Mouse (Mus musculus): Measurements from ENCODE around the gene Tprgl. TPM values are rescaled to one million over a fixed set of nuclear protein-coding genes. Genes with fewer than 3 reads are reported as not detected.

Tprgl gene
- total and polyA plus RNA-seq, 3 experiments, result 47.5 to 67.8 (median 64.5) TPM

GRCm38 (mm10) chr4:154154104-154154503, 6.4 kb downstream of the Tprgl start:
- H3K9me3 ChIP-seq (replicated peaks; ENCODE audit: low read length), result no peaks in the 10 kb centered on the region
- H3K4me1 ChIP-seq (ENCODE audit: control insufficient read depth in 1 of 2, insufficient read depth in 2 of 2), result peaks cover 7 to 26% of the 10 kb centered on the region in 2 experiments
- no peak overlapping the region for H3K4me2 ChIP-seq (ENCODE audit: insufficient read depth, low read depth, poor library complexity, severe bottlenecking)
- DNase-seq (ENCODE audit: extremely low read depth), result no peak
- in situ Hi-C loops (cut with MboI; ENCODE audit: low pct_ligation_motif_present, low pct_unique_long_range_greater_than_20kb, low sequenced_read_pairs) (no loop called here), dilution Hi-C loops (cut with MboI; ENCODE audit: extremely low pct_ligation_motif_present, extremely low pct_unique_long_range_greater_than_20kb, low sequenced_read_pairs) (no loop called here)
- peaks cover 91 to 96% of the 10 kb centered on the region in 2 experiments for H3K36me3 ChIP-seq (replicated peaks in 1 of 2; ENCODE audit: control insufficient read depth in 1 of 2, insufficient read depth in 1 of 2, low read length in 1 of 2)
- no peak overlapping the region for H3K4me3 ChIP-seq (replicated peaks in 1 of 3; ENCODE audit: low read depth in 2 of 3, low read length in 2 of 3, poor library complexity in 1 of 3)
- H3K27me3 ChIP-seq (replicated peaks), result no peaks in the 10 kb centered on the region
- no peak for TF ChIP-seq NRF1 (IDR thresholded peaks at IDR 0.05; ENCODE audit: low read depth, low read length)
- TF ChIP-seq JUN (IDR thresholded peaks at IDR 0.05; ENCODE audit: insufficient read depth, low read depth, low read length), result no peak
- TF ChIP-seq HCFC1 (IDR thresholded peaks at IDR 0.05; ENCODE audit: low read depth, low read length), result no peak
- TF ChIP-seq ZC3H11A (IDR thresholded peaks at IDR 0.05; ENCODE audit: low read depth, low read length), result no peak
- TF ChIP-seq RAD21 (IDR thresholded peaks at IDR 0.05; ENCODE audit: low read depth, low read length), result no peak
- no peak for TF ChIP-seq NELFE (IDR thresholded peaks at IDR 0.05; ENCODE audit: low read depth, low read length)
- no peak for TF ChIP-seq ELF1 (IDR thresholded peaks at IDR 0.05; ENCODE audit: low read depth, low read length)
- no peak for TF ChIP-seq CTCF (conservative IDR thresholded peaks at IDR 0.05 in 1 of 2, IDR thresholded peaks at IDR 0.05 in 1 of 2; ENCODE audit: low read depth in 2 of 2, low read length in 2 of 2)
- TF ChIP-seq MAZ (IDR thresholded peaks at IDR 0.05; ENCODE audit: low read depth, low read length), result no peak
- TF ChIP-seq BHLHE40 (IDR thresholded peaks at IDR 0.05; ENCODE audit: low read depth, low read length), result no peak
- no peak for TF ChIP-seq ETS1 (conservative IDR thresholded peaks at IDR 0.05; ENCODE audit: low read depth, low read length)
- no peaks in the 10 kb centered on the region; the same call in 1 of the 2 replicates for H3K79me2 ChIP-seq (replicated peaks; ENCODE audit: control insufficient read depth, extremely low read depth, insufficient read depth, poor library complexity, severe bottlenecking)
- H3K9ac ChIP-seq (ENCODE audit: insufficient read depth, low read depth), result no peak overlapping the region
- no peak overlapping the region for H3K27ac ChIP-seq (ENCODE audit: insufficient read depth, low read depth)

- in situ Hi-C loops (cut with MboI; ENCODE audit: low pct_ligation_motif_present, low pct_unique_long_range_greater_than_20kb, low sequenced_read_pairs), result loop anchor here (25.0 kb wide), 1 partner anchor 791 kb away; the partner anchor contains the start of gene Tnfrsf14
- dilution Hi-C loops (cut with MboI; ENCODE audit: extremely low pct_ligation_motif_present, extremely low pct_unique_long_range_greater_than_20kb, low sequenced_read_pairs), result no loop called here
- H3K9ac ChIP-seq (ENCODE audit: insufficient read depth, low read depth), result no peak overlapping the region
- H3K4me2 ChIP-seq (ENCODE audit: insufficient read depth, low read depth, poor library complexity, severe bottlenecking), result no peak overlapping the region
- peaks cover 1% of the 10 kb centered on the region for H3K9me3 ChIP-seq (replicated peaks; ENCODE audit: low read length)
- H3K27ac ChIP-seq (ENCODE audit: insufficient read depth, low read depth), result no peak overlapping the region
- H3K79me2 ChIP-seq (replicated peaks; ENCODE audit: control insufficient read depth, extremely low read depth, insufficient read depth, poor library complexity, severe bottlenecking), result peaks cover 31% of the 10 kb centered on the region
- peaks cover 8 to 33% of the 10 kb centered on the region in 2 experiments for H3K4me1 ChIP-seq (ENCODE audit: control insufficient read depth in 1 of 2, insufficient read depth in 2 of 2)
- peaks cover 53 to 66% of the 10 kb centered on the region in 2 experiments for H3K36me3 ChIP-seq (replicated peaks in 1 of 2; ENCODE audit: control insufficient read depth in 1 of 2, insufficient read depth in 1 of 2, low read length in 1 of 2)
- H3K27me3 ChIP-seq (replicated peaks), result peaks cover 5% of the 10 kb centered on the region
- DNase-seq (ENCODE audit: extremely low read depth), result no peak
- no peak for TF ChIP-seq RAD21 (IDR thresholded peaks at IDR 0.05; ENCODE audit: low read depth, low read length)
- TF ChIP-seq POLR2A (IDR thresholded peaks at IDR 0.05; ENCODE audit: low read depth, low read length), result no peak
- no peak overlapping the region for H3K4me3 ChIP-seq (replicated peaks in 1 of 3; ENCODE audit: low read depth in 2 of 3, low read length in 2 of 3, poor library complexity in 1 of 3)
Observed at GRCm38 (mm10) chr4:154146342-154146741, 14.1 kb downstream of the Tprgl start.

GRCm38 (mm10) chr4:154144712-154145111, 15.8 kb downstream of the Tprgl start:
- Histone ChIP-seq H3K4me3 (replicated peaks in 1 of 3; ENCODE audit: low read depth in 2 of 3, low read length in 2 of 3, poor library complexity in 1 of 3) (no peak overlapping the region), H3K36me3 (replicated peaks in 1 of 2; ENCODE audit: control insufficient read depth in 1 of 2, insufficient read depth in 1 of 2, low read length in 1 of 2) (peaks cover 39 to 51% of the 10 kb centered on the region in 2 experiments), H3K27me3 (replicated peaks) (peaks cover 21% of the 10 kb centered on the region), H3K9me3 (replicated peaks; ENCODE audit: low read length) (peaks cover 10% of the 10 kb centered on the region), H3K27ac (ENCODE audit: insufficient read depth, low read depth) (no peak overlapping the region), H3K4me2 (ENCODE audit: insufficient read depth, low read depth, poor library complexity, severe bottlenecking) (no peak overlapping the region), H3K4me1 (ENCODE audit: control insufficient read depth in 1 of 2, insufficient read depth in 2 of 2) (peaks cover 15 to 49% of the 10 kb centered on the region in 2 experiments), H3K9ac (ENCODE audit: insufficient read depth, low read depth) (no peak overlapping the region), H3K79me2 (replicated peaks; ENCODE audit: control insufficient read depth, extremely low read depth, insufficient read depth, poor library complexity, severe bottlenecking) (peaks cover 31% of the 10 kb centered on the region)
- DNase-seq (ENCODE audit: extremely low read depth), result no peak
- dilution Hi-C loops (cut with MboI; ENCODE audit: extremely low pct_ligation_motif_present, extremely low pct_unique_long_range_greater_than_20kb, low sequenced_read_pairs) (no loop called here), in situ Hi-C loops (cut with MboI; ENCODE audit: low pct_ligation_motif_present, low pct_unique_long_range_greater_than_20kb, low sequenced_read_pairs) (loop anchor here (25.0 kb wide), 1 partner anchor 793 kb away; the partner anchor contains the start of gene Tnfrsf14)
- TF ChIP-seq USF2 (conservative IDR thresholded peaks at IDR 0.05; ENCODE audit: low read depth, low read length) (no peak), SIN3A (IDR thresholded peaks at IDR 0.05; ENCODE audit: low read length) (no peak), SMC3 (IDR thresholded peaks at IDR 0.05; ENCODE audit: low read depth, low read length) (peak; percentile 15; the same call in 1 of the 2 replicates), RCOR1 (conservative IDR thresholded peaks at IDR 0.05; ENCODE audit: low read depth, low read length) (no peak), NRF1 (IDR thresholded peaks at IDR 0.05; ENCODE audit: low read depth, low read length) (no peak), EP300 (IDR thresholded peaks at IDR 0.05; ENCODE audit: low read length) (no peak), CHD1 (IDR thresholded peaks at IDR 0.05; ENCODE audit: low read depth, low read length) (no peak), MEF2A (IDR thresholded peaks at IDR 0.05; ENCODE audit: borderline replicate concordance, low read depth, low read length) (no peak), TCF12 (IDR thresholded peaks at IDR 0.05; ENCODE audit: low read depth, low read length) (no peak), USF1 (IDR thresholded peaks at IDR 0.05; ENCODE audit: low read depth, low read length) (no peak), CTCF (conservative IDR thresholded peaks at IDR 0.05 in 1 of 2, IDR thresholded peaks at IDR 0.05 in 1 of 2; ENCODE audit: low read depth in 2 of 2, low read length in 2 of 2) (peak in 1 of 2 experiments; percentile 58; a peak in 2 of 4 replicates), ZC3H11A (IDR thresholded peaks at IDR 0.05; ENCODE audit: low read depth, low read length) (no peak), ZNF384 (IDR thresholded peaks at IDR 0.05; ENCODE audit: low read depth, low read length) (no peak), TBP (conservative IDR thresholded peaks at IDR 0.05; ENCODE audit: low read depth, low read length) (no peak)
